Mouse (Mus musculus) liver, postnatal 0 days (tissue): ENCODE measurements around the gene Tef. TPM values are rescaled to one million over a fixed set of nuclear protein-coding genes. Genes with fewer than 3 reads are reported as not detected.

Experiments
- ATAC-seq: fragments of 200-750 bp; cut with Nextera tagmentation; 2 replicates; pipeline ENCODE4 v1.8.0; 2017; ENCODE audit warnings: mild to moderate bottlenecking, moderate library complexity
- DNase-seq: peaks from one replicate; pipeline ENCODE4 v3.0.0-alpha.2; 2016
- H3K27ac ChIP-seq: fragments of 300-500 bp; sonication (generic); 2 replicates; pipeline ENCODE4 v1.5.1; 2014; ENCODE audit warnings: antibody characterized with exemption, moderate library complexity, mild to moderate bottlenecking, low read depth
- H3K27me3 ChIP-seq: fragments of 300-500 bp; sonication (generic); 2 replicates; pipeline ENCODE4 v1.6.1; 2014; ENCODE audit warnings: low read length, control low read depth, mixed read lengths; ENCODE audit not compliant: insufficient read depth
- H3K36me3 ChIP-seq: fragments of 300-500 bp; sonication (generic); replicated peaks from 2 replicates; pipeline ENCODE4 v1.6.1; 2014; ENCODE audit warnings: mild to moderate bottlenecking, control low read depth, low read length, moderate library complexity, mixed read lengths; ENCODE audit not compliant: insufficient read depth
- H3K4me1 ChIP-seq: fragments of 300-500 bp; sonication (generic); 2 replicates; pipeline ENCODE4 v1.6.1; 2014; ENCODE audit warnings: antibody characterized with exemption, mild to moderate bottlenecking, control low read depth; ENCODE audit not compliant: insufficient read depth
- H3K4me2 ChIP-seq: fragments of 300-500 bp; sonication (generic); 2 replicates; pipeline ENCODE4 v1.6.1; 2014; ENCODE audit warnings: low read depth, mild to moderate bottlenecking, low read length, moderate library complexity, mixed read lengths
- H3K4me3 ChIP-seq: fragments of 300-500 bp; sonication (generic); 2 replicates; pipeline ENCODE4 v1.5.1; 2014; ENCODE audit warnings: low read depth, low read length
- H3K9ac ChIP-seq: fragments of 300-500 bp; sonication (generic); replicated peaks from 2 replicates; pipeline ENCODE4 v1.6.1; 2014; ENCODE audit warnings: mild to moderate bottlenecking, moderate library complexity
- H3K9me3 ChIP-seq: fragments of 300-500 bp; sonication (generic); 2 replicates; pipeline ENCODE4 v1.6.1; 2016; ENCODE audit warnings: mild to moderate bottlenecking, control low read depth, low read length, mixed read lengths
- CTCF ChIP-seq: sonication (generic); IDR thresholded peaks from 2 replicates; pipeline ENCODE4 v1.5.1; 2016; ENCODE audit warnings: antibody characterized with exemption, low read depth
- EP300 ChIP-seq: IDR thresholded peaks from 2 replicates; pipeline ENCODE4 v1.6.1; 2016; ENCODE audit warnings: antibody characterized with exemption, low read depth, mild to moderate bottlenecking
- WGBS: fragments of 180-500 bp; shearing (Covaris S2); extraction: QIAGEN DNeasy Blood & Tissue Kit; methylation state at CpG from one replicate; pipeline ENCODE4 v1.1.7; 2014; ENCODE audit not compliant: insufficient replicate concordance; 5-methylcytosine and 5-hydroxymethylcytosine counted together
- polyA plus RNA-seq: library from polyadenylated mRNA; unstranded; fragments of >200 nt; fragmentation: Nextera tagmentation; extraction: Ambion mirVana; gene quantifications from 2 replicates; pipeline ENCODE4 v1.2.1, GENCODE M21; 2015

The Tef gene
- polyA plus RNA-seq, 1 experiment from 2014 or later, result 14.0 TPM

GRCm38 (mm10) chr15:81774505-81775171, 27.6 kb upstream of the Tef start:
- ATAC-seq, result no peak; the same call in 1 of the 2 replicates
- no peaks in the 10 kb centered on the region for H3K4me1 ChIP-seq
- H3K4me2 ChIP-seq, result no peak overlapping the region
- H3K27me3 ChIP-seq, result no peaks in the 10 kb centered on the region
- no peak overlapping the region for H3K4me3 ChIP-seq
- 73% methylated on average over 15 of the region's 15 CpGs for WGBS
- no peak for TF ChIP-seq CTCF
- no peak for TF ChIP-seq EP300
- DNase-seq, result no peak
- H3K27ac ChIP-seq, result no peak overlapping the region
- no peak overlapping the region for H3K9ac ChIP-seq
- peaks cover 30% of the 10 kb centered on the region for H3K36me3 ChIP-seq
- H3K9me3 ChIP-seq, result no peaks in the 10 kb centered on the region

GRCm38 (mm10) chr15:81776631-81777422, 25.4 kb upstream of the Tef start:
- Histone ChIP-seq H3K4me1 (no peaks in the 10 kb centered on the region), H3K4me3 (no peak overlapping the region), H3K9ac (no peak overlapping the region), H3K4me2 (no peak overlapping the region), H3K9me3 (no peaks in the 10 kb centered on the region), H3K27ac (no peak overlapping the region), H3K27me3 (no peaks in the 10 kb centered on the region), H3K36me3 (peaks cover 46% of the 10 kb centered on the region)
- WGBS, result 59% methylated on average over 11 of the region's 11 CpGs
- TF ChIP-seq CTCF, result no peak
- no peak for DNase-seq
- ATAC-seq, result no peak

- Histone ChIP-seq H3K4me1 (no peaks in the 10 kb centered on the region), H3K9ac (no peak overlapping the region), H3K4me2 (no peak overlapping the region), H3K27ac (no peak overlapping the region), H3K36me3 (peaks cover 62% of the 10 kb centered on the region), H3K4me3 (no peak overlapping the region), H3K9me3 (no peaks in the 10 kb centered on the region), H3K27me3 (no peaks in the 10 kb centered on the region)
- no peak for TF ChIP-seq CTCF
- no peak for TF ChIP-seq EP300
- no peak for ATAC-seq
- 81% methylated on average over 7 of the region's 7 CpGs for WGBS
- no peak for DNase-seq
These were observed 20.4 kb upstream of the Tef start for GRCm38 (mm10) chr15:81781816-81782215.

- peaks cover 51% of the 10 kb centered on the region for H3K36me3 ChIP-seq
- H3K27ac ChIP-seq, result no peak overlapping the region
- WGBS, result 70% methylated on average over 5 of the region's 5 CpGs
- no peak overlapping the region for H3K9ac ChIP-seq
- H3K9me3 ChIP-seq, result no peaks in the 10 kb centered on the region
- peak; percentile 56 for TF ChIP-seq CTCF
- TF ChIP-seq EP300, result no peak
- DNase-seq, result no peak
- no peaks in the 10 kb centered on the region for H3K4me1 ChIP-seq
- H3K4me3 ChIP-seq, result no peak overlapping the region
- no peak for ATAC-seq
- H3K27me3 ChIP-seq, result no peaks in the 10 kb centered on the region
- H3K4me2 ChIP-seq, result no peak overlapping the region
These were observed 17.5 kb upstream of the Tef start for GRCm38 (mm10) chr15:81784762-81785161.

- H3K27me3 ChIP-seq, result no peaks in the 10 kb centered on the region
- H3K9me3 ChIP-seq, result no peaks in the 10 kb centered on the region
- DNase-seq (no peak), ATAC-seq (no peak)
- no peak overlapping the region for H3K9ac ChIP-seq
- WGBS, result 93% methylated on average over 8 of the region's 8 CpGs
- H3K27ac ChIP-seq, result no peak overlapping the region
- no peaks in the 10 kb centered on the region for H3K4me1 ChIP-seq
- TF ChIP-seq EP300 (no peak), CTCF (no peak)
- no peak overlapping the region for H3K4me2 ChIP-seq
- H3K36me3 ChIP-seq, result peaks cover 42% of the 10 kb centered on the region
- no peak overlapping the region for H3K4me3 ChIP-seq
These were observed 16.5 kb upstream of the Tef start for GRCm38 (mm10) chr15:81785701-81786100.

GRCm38 (mm10) chr15:81787525-81787924, 14.7 kb upstream of the Tef start:
- Histone ChIP-seq H3K9ac (no peak overlapping the region), H3K4me2 (no peak overlapping the region), H3K27ac (no peak overlapping the region), H3K36me3 (peaks cover 30% of the 10 kb centered on the region), H3K4me3 (no peak overlapping the region), H3K9me3 (no peaks in the 10 kb centered on the region), H3K4me1 (no peaks in the 10 kb centered on the region), H3K27me3 (no peaks in the 10 kb centered on the region)
- WGBS, result 82% methylated on average over 13 of the region's 13 CpGs
- no peak for DNase-seq
- TF ChIP-seq EP300 (no peak), CTCF (no peak)
- ATAC-seq, result no peak
